Mouse (Mus musculus) neural tube, embryonic 12.5 days (tissue): ENCODE results near the gene Ccdc126. TPM values are rescaled to one million over a fixed set of nuclear protein-coding genes. Genes with fewer than 3 reads are reported as not detected.

Experiments
- ATAC-seq: fragments of 200-750 bp; cut with Nextera tagmentation; 2 replicates; pipeline ENCODE4 v1.8.0; 2017; ENCODE audit warnings: low read depth, mild to moderate bottlenecking, moderate TSS enrichment, moderate library complexity; ENCODE audit not compliant: low FRiP score
- H3K27ac ChIP-seq: fragments of 300-500 bp; sonication (generic); 2 replicates; pipeline ENCODE4 v1.5.1; 2016
- H3K27me3 ChIP-seq: fragments of 300-500 bp; sonication (generic); replicated peaks from 2 replicates; pipeline ENCODE4 v1.6.1; 2016; ENCODE audit warnings: mild to moderate bottlenecking
- H3K36me3 ChIP-seq: fragments of 300-500 bp; sonication (generic); 2 replicates; pipeline ENCODE4 v1.6.1; 2016; ENCODE audit warnings: mild to moderate bottlenecking
- H3K4me1 ChIP-seq: fragments of 300-500 bp; sonication (generic); 2 replicates; pipeline ENCODE4 v1.6.1; 2016
- H3K4me2 ChIP-seq: fragments of 300-500 bp; sonication (generic); replicated peaks from 2 replicates; pipeline ENCODE4 v1.6.1; 2016; ENCODE audit warnings: mild to moderate bottlenecking
- H3K4me3 ChIP-seq: fragments of 300-500 bp; sonication (generic); 2 replicates; pipeline ENCODE4 v1.5.1; 2016
- H3K9ac ChIP-seq: fragments of 300-500 bp; sonication (generic); 2 replicates; pipeline ENCODE4 v1.6.1; 2016; ENCODE audit warnings: mild to moderate bottlenecking
- H3K9me3 ChIP-seq: fragments of 300-500 bp; sonication (generic); 2 replicates; pipeline ENCODE4 v1.6.1; 2016; ENCODE audit warnings: mild to moderate bottlenecking
- WGBS: fragments of 180-500 bp; shearing (Covaris S2); methylation state at CpG from one replicate; pipeline ENCODE4 v1.1.7; 2016; 5-methylcytosine and 5-hydroxymethylcytosine counted together
- polyA plus RNA-seq: library from polyadenylated mRNA; unstranded; fragments of >200 nt; fragmentation: Nextera tagmentation; extraction: Ambion mirVana; gene quantifications from 2 replicates; pipeline ENCODE4 v1.2.1, GENCODE M21; 2016

Ccdc126 gene
- polyA plus RNA-seq, 1 experiment from 2014 or later: 6.5 TPM

DNA sequence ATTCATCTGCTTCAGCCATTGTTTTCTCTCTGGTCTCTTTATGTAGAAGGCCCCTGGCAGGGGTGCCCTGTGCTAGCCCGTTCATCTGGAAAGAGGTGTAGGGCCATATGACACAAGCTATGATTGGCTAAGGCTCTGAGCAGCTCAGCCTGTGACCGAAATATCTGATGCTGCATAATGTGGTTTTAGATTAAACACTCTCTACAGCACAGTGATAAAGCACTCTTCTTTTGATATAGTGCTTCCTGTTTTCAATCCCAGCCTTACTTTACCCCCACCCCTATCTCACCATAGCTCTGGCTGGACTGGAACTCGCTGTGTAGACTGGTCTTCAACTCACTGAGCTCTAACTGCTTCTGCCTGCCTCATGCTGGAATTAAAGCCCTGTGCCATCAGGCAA is 2.3 kb downstream of the Ccdc126 start:
- Histone ChIP-seq H3K9me3 (no peaks in the 10 kb centered on the region), H3K4me3 (no peak overlapping the region), H3K4me1 (no peaks in the 10 kb centered on the region; the same call in 1 of the 2 replicates), H3K27me3 (no peaks in the 10 kb centered on the region), H3K27ac (no peak overlapping the region), H3K9ac (no peak overlapping the region), H3K4me2 (no peak overlapping the region), H3K36me3 (no peaks in the 10 kb centered on the region)
- no peak for ATAC-seq
- 87% methylated on average over 3 of the region's 3 CpGs for WGBS

DNA sequence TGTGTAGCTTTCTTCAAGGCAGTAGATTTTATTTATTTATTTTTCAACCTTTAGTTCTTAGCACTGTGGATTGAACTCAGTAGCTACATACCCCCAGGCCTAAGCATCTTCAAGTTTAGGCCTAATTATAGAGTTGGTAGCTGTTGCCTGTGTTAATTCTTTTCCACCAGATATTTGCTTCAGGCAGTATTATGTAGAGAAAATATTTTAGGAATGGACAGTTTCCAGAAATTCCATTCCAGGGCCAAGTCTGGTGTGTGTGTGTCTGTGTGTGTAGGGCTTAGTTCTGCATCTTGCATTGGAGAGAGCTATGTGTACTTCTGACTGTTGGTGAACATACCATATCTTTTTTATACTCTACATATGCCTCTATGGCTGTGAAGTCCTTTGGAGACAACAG is 3.0 kb downstream of the Ccdc126 start:
- no peak for ATAC-seq
- no peak overlapping the region for H3K4me2 ChIP-seq

DNA sequence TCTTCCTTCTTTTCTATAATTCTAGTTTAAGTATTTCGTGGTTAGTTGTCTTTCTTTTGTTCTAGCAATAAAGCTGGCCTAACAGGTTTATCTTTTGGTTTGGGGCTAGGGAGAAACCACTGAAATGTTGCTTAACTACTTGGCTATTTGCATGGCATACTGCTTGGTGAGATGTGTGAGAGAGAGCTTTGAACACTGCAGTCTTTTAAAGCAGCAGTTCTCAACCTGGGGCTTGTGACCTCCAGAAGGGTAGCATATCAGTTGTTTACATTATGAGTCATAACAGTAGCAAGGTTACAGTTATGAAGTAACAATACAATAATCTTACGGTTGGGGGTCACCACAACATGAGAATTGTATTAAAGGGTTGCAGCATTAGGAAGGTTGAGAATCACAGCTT is 3.9 kb downstream of the Ccdc126 start:
- Histone ChIP-seq H3K9ac (no peak overlapping the region), H3K36me3 (no peaks in the 10 kb centered on the region), H3K27ac (no peak overlapping the region), H3K27me3 (no peaks in the 10 kb centered on the region), H3K4me3 (no peak overlapping the region), H3K9me3 (no peaks in the 10 kb centered on the region), H3K4me1 (no peaks in the 10 kb centered on the region; the same call in 1 of the 2 replicates), H3K4me2 (no peak overlapping the region)
- no peak for ATAC-seq
- 76% methylated on average over 2 of the region's 2 CpGs for WGBS

More for the DNA sequence above, 3.0 kb downstream of the Ccdc126 start:
- no peak overlapping the region for H3K9ac ChIP-seq
- no peaks in the 10 kb centered on the region for H3K27me3 ChIP-seq
- H3K4me1 ChIP-seq: no peaks in the 10 kb centered on the region; the same call in 1 of the 2 replicates
- H3K36me3 ChIP-seq: no peaks in the 10 kb centered on the region
- H3K27ac ChIP-seq: no peak overlapping the region
- H3K4me3 ChIP-seq: no peak overlapping the region
- no peaks in the 10 kb centered on the region for H3K9me3 ChIP-seq

DNA sequence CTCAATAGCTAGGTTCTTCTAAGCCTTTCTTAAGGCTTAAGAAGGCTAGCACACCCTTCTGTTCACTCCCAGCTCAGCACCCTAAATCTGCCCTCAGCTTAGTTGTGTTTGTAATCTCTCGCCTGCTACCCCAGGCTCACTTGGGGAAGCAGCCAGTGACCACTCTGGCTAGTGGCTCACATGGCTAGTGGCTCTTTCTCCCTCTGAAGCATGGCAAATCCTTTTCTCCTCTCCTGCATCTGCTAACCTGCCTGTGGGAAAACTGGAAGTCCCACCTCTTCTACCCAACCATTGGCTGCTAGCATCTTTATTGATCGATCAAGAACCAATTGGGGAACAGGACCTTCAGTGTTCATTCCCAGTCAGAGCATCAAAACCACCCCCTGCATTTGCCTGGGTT is 5.5 kb downstream of the Ccdc126 start:
- Histone ChIP-seq H3K9me3 (no peaks in the 10 kb centered on the region), H3K4me2 (no peak overlapping the region), H3K4me3 (no peak overlapping the region), H3K27ac (no peak overlapping the region), H3K4me1 (no peaks in the 10 kb centered on the region; the same call in 1 of the 2 replicates), H3K36me3 (no peaks in the 10 kb centered on the region), H3K27me3 (no peaks in the 10 kb centered on the region), H3K9ac (no peak overlapping the region)
- no peak for ATAC-seq
- 71% methylated on average over 2 of the region's 2 CpGs for WGBS

DNA sequence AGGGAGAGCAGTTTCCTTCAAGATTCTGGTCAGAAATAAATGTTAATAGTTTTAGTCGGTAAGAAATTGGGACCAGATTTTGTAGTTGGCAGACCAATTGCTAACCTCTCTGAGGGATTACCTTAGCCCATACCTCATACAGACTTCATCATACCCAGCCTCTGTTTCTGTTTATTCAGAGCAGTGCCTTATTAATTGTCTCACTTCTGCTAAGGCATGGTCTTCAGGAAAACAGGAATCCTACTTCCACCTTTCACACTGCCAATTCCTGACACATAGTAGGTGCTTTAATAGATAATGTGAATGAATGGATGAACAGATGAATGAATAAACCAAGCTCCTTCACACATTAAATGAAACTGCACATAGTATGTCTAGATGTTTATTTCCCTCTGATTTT is 6.2 kb downstream of the Ccdc126 start:
- Histone ChIP-seq H3K9ac (no peak overlapping the region), H3K4me2 (no peak overlapping the region), H3K9me3 (no peaks in the 10 kb centered on the region), H3K36me3 (no peaks in the 10 kb centered on the region), H3K4me1 (no peaks in the 10 kb centered on the region; the same call in 1 of the 2 replicates), H3K27ac (no peak overlapping the region), H3K4me3 (no peak overlapping the region), H3K27me3 (no peaks in the 10 kb centered on the region)
- WGBS: 73% methylated on average over 1 of the region's 1 CpGs
- ATAC-seq: no peak

DNA sequence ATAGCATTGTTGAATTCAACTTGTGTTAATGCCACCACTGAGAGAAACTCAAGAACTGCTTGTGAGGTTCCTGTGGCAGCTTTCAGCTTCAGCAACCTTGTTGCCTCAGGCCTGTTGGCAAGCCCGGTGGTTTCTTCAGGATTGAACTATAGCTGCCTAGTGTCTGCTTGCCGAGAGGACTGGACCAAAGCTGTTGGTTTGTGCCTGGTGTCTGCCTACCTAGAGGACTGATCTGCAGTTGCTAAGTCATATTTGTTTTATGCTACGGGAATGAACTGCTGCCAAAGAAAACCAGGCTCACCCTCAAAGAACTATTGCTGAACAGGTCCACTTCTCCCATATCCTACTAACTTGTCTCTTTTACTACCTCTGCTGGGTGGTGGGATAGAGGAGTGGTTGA is 7.8 kb downstream of the Ccdc126 start:
- Histone ChIP-seq H3K27me3 (no peaks in the 10 kb centered on the region), H3K4me2 (no peak overlapping the region), H3K4me3 (no peak overlapping the region), H3K4me1 (no peaks in the 10 kb centered on the region), H3K9me3 (no peaks in the 10 kb centered on the region), H3K36me3 (no peaks in the 10 kb centered on the region), H3K27ac (no peak overlapping the region), H3K9ac (no peak overlapping the region)
- WGBS: 84% methylated on average over 3 of the region's 3 CpGs
- ATAC-seq: no peak

DNA sequence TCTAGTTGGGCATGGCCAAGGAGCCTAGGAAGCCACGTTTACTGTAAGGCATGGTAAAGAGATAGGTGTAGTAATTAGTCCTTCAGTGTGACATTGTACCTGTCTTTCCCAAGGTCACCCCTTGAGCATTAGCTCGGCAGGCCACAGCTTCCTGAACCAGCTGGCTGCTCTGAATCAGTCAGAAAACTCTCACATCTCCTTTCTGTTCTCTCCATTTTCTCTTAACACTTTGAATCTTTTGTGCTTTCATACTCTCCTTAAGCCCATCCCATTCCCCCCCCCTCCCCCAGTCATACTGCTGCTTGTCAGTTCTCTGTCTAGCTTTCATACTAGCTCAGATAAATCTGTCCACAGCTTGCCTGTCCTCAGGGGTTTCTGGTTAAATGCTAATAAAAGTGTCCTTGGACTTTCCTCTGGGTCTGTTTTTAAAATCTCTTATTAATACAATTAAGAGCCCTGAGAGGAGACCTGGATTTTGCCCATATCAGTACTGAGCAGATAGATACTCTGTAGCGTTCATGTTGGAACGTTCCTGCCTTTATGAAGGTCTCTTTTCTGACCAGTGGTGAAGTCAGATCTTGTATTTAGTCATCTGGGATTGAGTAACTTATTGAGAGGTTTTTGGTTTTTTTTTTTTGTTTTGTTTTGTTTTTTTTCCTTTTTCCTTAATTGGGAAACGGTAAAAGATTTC is 12.4 kb downstream of the Ccdc126 start:
- H3K9me3 ChIP-seq: no peaks in the 10 kb centered on the region
- no peak overlapping the region for H3K9ac ChIP-seq
- H3K27me3 ChIP-seq: no peaks in the 10 kb centered on the region
- 82% methylated on average over 5 of the region's 5 CpGs for WGBS
- no peak overlapping the region for H3K4me3 ChIP-seq
- no peak overlapping the region for H3K4me2 ChIP-seq
- no peaks in the 10 kb centered on the region for H3K4me1 ChIP-seq
- H3K27ac ChIP-seq: no peak overlapping the region
- no peaks in the 10 kb centered on the region for H3K36me3 ChIP-seq
- ATAC-seq: no peak

DNA sequence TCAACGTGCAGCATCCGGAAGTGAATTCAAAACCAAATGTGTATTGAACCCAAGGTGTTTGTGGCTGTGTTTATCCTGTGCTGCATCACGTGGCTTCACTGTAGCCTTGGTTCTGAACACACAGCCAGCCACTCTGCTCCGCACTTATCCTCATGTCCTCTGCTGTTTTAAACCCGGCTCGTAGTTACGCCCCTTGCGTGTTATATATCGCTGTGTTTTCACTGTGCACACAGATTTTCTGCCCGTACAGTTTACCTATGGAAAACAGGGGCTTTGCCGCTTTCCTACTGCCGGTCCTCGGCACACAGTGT is 12.9 kb downstream of the Ccdc126 start:
- Histone ChIP-seq H3K4me2 (no peak overlapping the region), H3K27me3 (no peaks in the 10 kb centered on the region), H3K4me1 (no peaks in the 10 kb centered on the region), H3K9ac (no peak overlapping the region), H3K4me3 (no peak overlapping the region), H3K9me3 (no peaks in the 10 kb centered on the region), H3K36me3 (no peaks in the 10 kb centered on the region), H3K27ac (no peak overlapping the region)
- ATAC-seq: no peak
- WGBS: 80% methylated on average over 13 of the region's 13 CpGs

DNA sequence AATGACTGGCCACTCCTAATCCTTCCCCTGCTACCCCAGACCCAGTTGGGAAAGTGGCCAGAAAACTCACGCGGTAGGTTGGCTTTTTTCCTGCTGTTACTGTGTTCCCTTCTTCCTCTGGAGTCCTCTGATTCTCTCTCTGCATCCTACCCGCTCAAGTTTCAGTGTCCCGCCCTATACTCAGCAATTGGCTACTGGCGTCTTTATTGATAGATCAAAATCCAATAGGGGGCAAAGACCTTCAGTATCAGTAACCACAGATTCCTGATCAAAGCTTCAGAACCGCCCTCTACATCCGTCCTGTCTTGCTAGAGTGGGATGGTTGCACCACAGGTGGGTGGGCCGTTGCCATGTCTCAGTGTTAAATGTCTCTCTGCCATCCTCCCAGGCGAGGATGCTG is 19.5 kb downstream of the Ccdc126 start:
- Histone ChIP-seq H3K4me1 (no peaks in the 10 kb centered on the region), H3K9me3 (no peaks in the 10 kb centered on the region), H3K9ac (no peak overlapping the region), H3K27ac (no peak overlapping the region), H3K27me3 (no peaks in the 10 kb centered on the region), H3K4me2 (no peak overlapping the region), H3K4me3 (no peak overlapping the region), H3K36me3 (no peaks in the 10 kb centered on the region)
- no peak for ATAC-seq
- WGBS: 9% methylated on average over 9 of the region's 9 CpGs

DNA sequence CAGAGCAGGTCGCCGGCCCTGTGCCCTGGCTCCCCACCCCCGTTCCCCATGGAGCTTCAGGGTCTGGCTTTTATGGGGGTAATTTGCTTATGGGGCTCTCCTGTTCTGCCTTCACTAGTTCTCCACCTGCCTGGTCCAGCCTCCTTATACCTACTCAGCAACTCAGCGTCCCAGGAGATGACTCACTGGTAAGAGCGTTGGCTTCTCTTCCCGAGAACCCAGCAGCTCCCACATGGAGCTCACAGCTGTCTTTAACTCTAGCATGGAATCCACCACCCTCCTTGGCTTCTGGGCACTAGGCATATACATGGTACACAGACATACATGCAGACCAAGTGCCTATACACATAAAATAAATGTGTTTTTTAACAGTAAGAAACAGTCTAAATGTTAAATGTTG is 20.1 kb downstream of the Ccdc126 start:
- Histone ChIP-seq H3K4me1 (no peaks in the 10 kb centered on the region), H3K27me3 (no peaks in the 10 kb centered on the region), H3K27ac (no peak overlapping the region), H3K9ac (no peak overlapping the region), H3K4me2 (no peak overlapping the region), H3K36me3 (no peaks in the 10 kb centered on the region), H3K9me3 (no peaks in the 10 kb centered on the region), H3K4me3 (no peak overlapping the region)
- 17% methylated on average over 6 of the region's 6 CpGs for WGBS
- no peak for ATAC-seq

DNA sequence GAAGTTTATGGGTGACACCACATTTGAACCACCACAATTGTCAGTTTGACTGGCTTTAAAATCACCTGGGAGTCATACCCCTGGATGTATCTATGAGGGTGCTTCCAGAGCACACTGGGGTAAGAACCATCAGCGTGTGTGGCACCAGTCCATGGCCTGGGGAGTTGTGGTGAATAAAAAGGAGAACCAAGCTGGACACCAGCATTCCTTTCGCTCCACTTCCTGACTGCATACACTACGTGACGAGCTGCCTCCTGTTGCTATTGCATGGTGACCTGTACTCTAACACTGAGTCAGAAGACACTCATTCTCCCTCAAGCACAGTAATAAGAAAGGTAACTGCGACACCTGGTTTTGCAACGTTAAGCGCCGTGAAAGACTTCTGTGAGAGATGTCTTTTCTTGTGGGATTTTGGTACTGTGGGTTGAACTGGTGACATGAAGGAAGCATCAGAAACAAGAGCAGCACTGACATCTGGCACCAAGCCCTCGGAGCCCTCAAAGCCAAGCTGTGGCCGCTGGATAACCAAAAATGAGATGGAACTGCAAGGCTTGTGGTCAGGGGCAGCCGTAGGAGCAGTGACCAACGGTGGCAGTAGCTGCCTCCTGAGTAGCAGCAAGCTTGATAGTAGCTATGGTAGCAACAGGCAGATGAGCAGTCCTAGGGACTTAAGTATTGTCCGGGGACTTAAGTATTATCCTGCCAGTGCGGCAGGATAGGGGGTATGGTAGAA is 24.8 kb downstream of the Ccdc126 start:
- Histone ChIP-seq H3K9ac (no peak overlapping the region), H3K36me3 (no peaks in the 10 kb centered on the region), H3K4me1 (no peaks in the 10 kb centered on the region), H3K4me3 (no peak overlapping the region), H3K27ac (no peak overlapping the region), H3K4me2 (no peak overlapping the region), H3K9me3 (no peaks in the 10 kb centered on the region), H3K27me3 (no peaks in the 10 kb centered on the region)
- 83% methylated on average over 14 of the region's 14 CpGs for WGBS
- ATAC-seq: no peak

DNA sequence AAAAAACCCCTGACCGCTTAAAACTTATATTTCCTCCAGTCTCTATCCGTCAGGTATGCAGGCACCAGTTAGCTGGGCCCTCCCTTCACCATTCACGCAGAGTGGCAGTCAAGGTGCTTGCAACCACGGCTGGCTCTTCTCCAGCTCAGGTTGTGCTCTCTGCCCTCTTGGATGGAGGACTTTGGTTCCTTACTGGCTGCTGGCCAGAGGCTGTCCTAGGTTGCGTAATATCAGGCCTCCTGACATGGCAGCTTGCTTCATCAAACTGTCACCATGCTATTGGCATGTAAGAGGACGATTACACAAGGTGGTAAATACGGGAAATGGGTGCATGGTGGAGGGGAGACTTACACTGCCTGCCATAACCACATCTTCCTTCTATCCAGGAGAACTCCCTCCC is 30.8 kb downstream of the Ccdc126 start:
- no peak overlapping the region for H3K4me2 ChIP-seq
- H3K9ac ChIP-seq: no peak overlapping the region
- no peaks in the 10 kb centered on the region for H3K27me3 ChIP-seq
- no peak for ATAC-seq
- H3K4me1 ChIP-seq: no peaks in the 10 kb centered on the region
- no peaks in the 10 kb centered on the region for H3K36me3 ChIP-seq
- no peaks in the 10 kb centered on the region for H3K9me3 ChIP-seq
- H3K27ac ChIP-seq: no peak overlapping the region
- H3K4me3 ChIP-seq: no peak overlapping the region
- WGBS: 94% methylated on average over 7 of the region's 7 CpGs

DNA sequence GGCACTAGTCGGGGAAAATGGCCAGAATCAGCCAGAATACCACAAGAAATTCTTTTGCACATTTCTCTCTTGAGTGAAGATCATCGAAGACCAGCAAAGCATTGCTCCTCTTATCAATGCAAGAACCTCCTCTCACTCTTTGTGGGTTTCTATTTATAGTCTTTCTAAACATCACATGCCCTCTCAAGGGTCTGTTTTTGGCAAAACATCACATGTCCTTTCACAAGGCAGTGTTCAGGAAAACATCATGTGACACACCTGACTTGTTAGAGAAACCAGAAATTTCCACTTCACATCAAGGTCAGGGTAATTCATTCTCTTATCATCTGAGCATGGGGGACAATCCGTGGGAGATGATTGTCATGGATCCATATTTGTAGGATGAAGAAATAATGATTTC is 35.5 kb downstream of the Ccdc126 start:
- Histone ChIP-seq H3K9ac (no peak overlapping the region), H3K4me1 (no peaks in the 10 kb centered on the region)

More for the DNA sequence above, 35.5 kb downstream of the Ccdc126 start:
- no peaks in the 10 kb centered on the region for H3K27me3 ChIP-seq
- no peak overlapping the region for H3K4me2 ChIP-seq
- no peak overlapping the region for H3K4me3 ChIP-seq
- 92% methylated on average over 3 of the region's 3 CpGs for WGBS
- ATAC-seq: no peak
- H3K27ac ChIP-seq: no peak overlapping the region
- no peaks in the 10 kb centered on the region for H3K36me3 ChIP-seq
- H3K9me3 ChIP-seq: no peaks in the 10 kb centered on the region
